Mouse (Mus musculus): ENCODE results near the gene Usp12. TPM values are rescaled to one million over a fixed set of nuclear protein-coding genes. Genes with fewer than 3 reads are reported as not detected.

Gene Usp12
- polyA plus RNA-seq, 1 experiment from 2014 or later, result 11.6 TPM

DNA sequence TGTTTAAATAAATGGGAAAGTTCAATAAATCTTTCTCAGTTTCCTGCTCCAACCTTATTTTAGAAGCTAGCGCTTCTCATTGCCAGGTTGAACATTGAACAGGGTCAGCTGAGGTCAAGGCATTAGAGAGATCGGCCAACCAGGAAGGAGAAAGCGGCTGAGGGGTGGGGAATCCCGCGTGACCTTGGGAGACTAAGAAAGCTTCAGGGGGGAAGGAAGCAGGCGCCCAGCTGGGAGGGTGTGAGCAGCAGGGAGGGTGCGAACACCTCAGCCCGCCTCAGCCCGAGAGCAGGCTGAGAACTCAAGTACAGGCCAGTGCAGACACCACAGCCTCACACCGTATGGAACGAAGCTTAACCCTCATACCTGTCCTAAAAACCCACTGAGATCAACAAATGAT, 22.8 kb downstream of the Usp12 start:
- no peak overlapping the region for H3K4me3 ChIP-seq (ENCODE audit: low read depth, low read length)
- H3K27me3 ChIP-seq (ENCODE audit: control insufficient read depth, insufficient read depth, low read length), result no peaks in the 10 kb centered on the region
- DNase-seq (ENCODE audit: low spot score), result no peak
- ATAC-seq (ENCODE audit: low FRiP score), result no peak; the same call in 1 of the 2 replicates
- H3K9ac ChIP-seq (ENCODE audit: low read depth, low read length), result no peak overlapping the region
- H3K9me3 ChIP-seq (ENCODE audit: control insufficient read depth, low read length), result no peaks in the 10 kb centered on the region
- WGBS, result 60% methylated on average over 11 of the region's 11 CpGs
- H3K4me2 ChIP-seq (replicated peaks; ENCODE audit: low read depth, low read length), result no peak overlapping the region
- H3K36me3 ChIP-seq (ENCODE audit: control insufficient read depth, insufficient read depth, low read length), result no peaks in the 10 kb centered on the region
- no peak overlapping the region for H3K27ac ChIP-seq (ENCODE audit: low read depth, low read length)
- no peaks in the 10 kb centered on the region for H3K4me1 ChIP-seq (replicated peaks; ENCODE audit: control insufficient read depth, insufficient read depth, low read length)

DNA sequence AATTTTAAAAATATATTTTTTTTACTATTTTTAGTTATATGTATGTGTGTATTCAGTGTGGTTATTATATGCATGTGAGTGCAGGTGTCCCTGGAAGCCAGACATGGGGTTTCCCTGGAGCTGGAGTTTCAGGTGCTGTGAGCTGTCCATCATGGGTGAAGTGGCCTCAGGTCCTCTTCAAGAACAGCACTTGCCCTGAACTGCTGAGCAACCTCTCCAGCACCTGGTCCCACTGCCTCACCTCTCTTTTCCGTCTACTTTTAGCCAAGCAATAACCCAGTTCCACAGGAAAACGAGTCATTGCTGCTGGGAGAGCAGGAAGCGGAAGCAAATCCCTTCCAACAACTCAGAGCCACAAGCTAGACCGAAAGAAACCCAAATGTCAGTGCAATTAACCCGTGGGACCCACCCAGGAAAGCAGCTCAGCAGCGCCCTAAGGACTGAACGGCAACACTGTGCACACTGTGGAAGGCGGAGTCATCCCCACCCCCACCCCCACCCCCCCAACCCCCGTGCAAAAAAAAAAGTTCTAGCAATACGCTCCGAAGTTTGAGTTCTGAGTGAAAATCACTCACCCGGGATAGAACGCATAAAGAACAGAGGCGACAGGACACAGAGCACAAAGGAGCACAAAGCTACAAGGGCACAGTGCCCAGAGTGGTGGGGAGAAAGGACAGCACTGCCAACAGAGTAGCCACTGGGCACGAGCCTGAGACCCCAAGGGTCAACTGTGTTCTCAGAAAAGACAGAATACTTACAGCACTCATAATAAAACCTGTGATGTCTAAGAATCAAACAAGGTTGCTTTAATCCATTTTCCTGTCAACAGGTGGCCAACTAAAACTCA, 24.6 kb downstream of the Usp12 start:
- 72% methylated on average over 15 of the region's 15 CpGs for WGBS

DNA sequence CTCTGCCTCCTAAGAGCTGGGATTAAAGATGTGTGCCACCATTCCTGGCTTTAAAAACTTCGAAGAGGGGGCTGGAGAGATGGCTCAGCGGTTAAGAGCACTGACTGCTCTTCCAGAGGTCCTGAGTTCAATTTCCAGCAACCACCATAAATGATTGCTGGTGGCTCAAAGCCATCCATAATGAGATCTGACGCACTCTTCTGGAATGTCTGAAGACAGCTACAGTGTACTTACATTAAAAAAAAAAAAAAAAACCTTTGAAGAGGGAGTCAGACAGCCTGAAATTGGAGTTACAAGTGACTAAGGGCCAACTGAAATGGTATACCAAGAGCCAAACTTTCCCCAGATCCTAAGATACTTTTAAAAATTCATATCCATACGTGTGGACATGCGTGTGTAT, 29.0 kb downstream of the Usp12 start:
- no peaks in the 10 kb centered on the region for H3K9me3 ChIP-seq (ENCODE audit: control insufficient read depth, low read length)
- H3K27me3 ChIP-seq (ENCODE audit: control insufficient read depth, insufficient read depth, low read length), result no peaks in the 10 kb centered on the region
- H3K9ac ChIP-seq (ENCODE audit: low read depth, low read length), result no peak overlapping the region
- H3K4me2 ChIP-seq (replicated peaks; ENCODE audit: low read depth, low read length), result no peak overlapping the region
- H3K27ac ChIP-seq (ENCODE audit: low read depth, low read length), result no peak overlapping the region
- DNase-seq (ENCODE audit: low spot score) (no peak), ATAC-seq (ENCODE audit: low FRiP score) (no peak)
- H3K36me3 ChIP-seq (ENCODE audit: control insufficient read depth, insufficient read depth, low read length), result no peaks in the 10 kb centered on the region
- H3K4me3 ChIP-seq (ENCODE audit: low read depth, low read length), result no peak overlapping the region
- 95% methylated on average over 5 of the region's 5 CpGs for whole genome bisulfite sequencing
- H3K4me1 ChIP-seq (replicated peaks; ENCODE audit: control insufficient read depth, insufficient read depth, low read length), result no peaks in the 10 kb centered on the region

More for the DNA sequence above, 24.6 kb downstream of the Usp12 start:
- no peak overlapping the region for H3K4me3 ChIP-seq (ENCODE audit: low read depth, low read length)
- no peaks in the 10 kb centered on the region for H3K9me3 ChIP-seq (ENCODE audit: control insufficient read depth, low read length)
- H3K36me3 ChIP-seq (ENCODE audit: control insufficient read depth, insufficient read depth, low read length), result no peaks in the 10 kb centered on the region
- DNase-seq (ENCODE audit: low spot score) (no peak), ATAC-seq (ENCODE audit: low FRiP score) (no peak)
- no peak overlapping the region for H3K27ac ChIP-seq (ENCODE audit: low read depth, low read length)
- H3K4me2 ChIP-seq (replicated peaks; ENCODE audit: low read depth, low read length), result no peak overlapping the region
- H3K4me1 ChIP-seq (replicated peaks; ENCODE audit: control insufficient read depth, insufficient read depth, low read length), result no peaks in the 10 kb centered on the region
- H3K27me3 ChIP-seq (ENCODE audit: control insufficient read depth, insufficient read depth, low read length), result no peaks in the 10 kb centered on the region
- no peak overlapping the region for H3K9ac ChIP-seq (ENCODE audit: low read depth, low read length)

DNA sequence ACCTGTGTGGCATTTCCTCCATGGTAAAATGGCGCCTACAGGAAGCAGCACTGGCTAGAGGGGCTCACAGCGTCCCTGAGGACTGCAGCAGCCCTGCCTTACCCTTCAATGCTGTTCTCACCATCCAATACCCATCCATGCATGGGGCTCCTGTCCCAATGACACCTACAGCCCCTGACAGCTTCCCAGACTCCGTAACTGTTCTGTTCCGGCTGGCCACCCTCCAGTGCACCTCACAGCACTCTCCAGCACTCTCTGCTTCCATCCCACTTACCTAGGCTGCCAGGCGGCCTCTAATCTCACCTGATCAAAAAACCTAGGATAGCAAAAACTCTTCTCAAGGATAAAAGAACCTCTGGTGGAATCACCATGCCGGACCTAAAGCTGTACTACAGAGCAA, 35.6 kb downstream of the Usp12 start:
- Histone ChIP-seq H3K4me1 (replicated peaks; ENCODE audit: control insufficient read depth, insufficient read depth, low read length) (no peaks in the 10 kb centered on the region), H3K27ac (ENCODE audit: low read depth, low read length) (no peak overlapping the region), H3K9me3 (ENCODE audit: control insufficient read depth, low read length) (no peaks in the 10 kb centered on the region), H3K27me3 (ENCODE audit: control insufficient read depth, insufficient read depth, low read length) (no peaks in the 10 kb centered on the region), H3K36me3 (ENCODE audit: control insufficient read depth, insufficient read depth, low read length) (no peaks in the 10 kb centered on the region), H3K9ac (ENCODE audit: low read depth, low read length) (no peak overlapping the region), H3K4me2 (replicated peaks; ENCODE audit: low read depth, low read length) (no peak overlapping the region), H3K4me3 (ENCODE audit: low read depth, low read length) (no peak overlapping the region)
- DNase-seq (ENCODE audit: low spot score), result no peak
- no peak for ATAC-seq (ENCODE audit: low FRiP score)
- WGBS, result 85% methylated on average over 6 of the region's 6 CpGs

DNA sequence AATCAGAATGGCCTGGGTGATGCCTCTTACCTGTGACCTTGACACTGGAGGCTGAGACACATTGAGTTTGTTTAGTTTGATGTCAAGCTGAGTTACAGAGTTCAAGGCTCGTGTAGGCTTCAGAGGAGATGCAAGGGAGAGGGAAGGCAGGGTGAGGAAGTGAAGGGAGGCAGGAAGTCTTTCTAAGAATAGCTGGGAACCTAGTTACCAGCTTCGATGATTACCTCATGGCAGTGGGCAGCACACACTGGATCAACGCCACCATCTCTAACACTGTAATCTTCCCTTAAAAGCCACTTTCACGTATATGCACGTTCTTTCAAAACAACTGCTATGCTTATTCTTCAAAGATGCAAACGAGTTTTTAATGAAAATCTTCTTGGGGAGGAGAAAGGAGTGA, 36.9 kb downstream of the Usp12 start:
- no peak for DNase-seq (ENCODE audit: low spot score)
- Histone ChIP-seq H3K36me3 (ENCODE audit: control insufficient read depth, insufficient read depth, low read length) (no peaks in the 10 kb centered on the region), H3K27ac (ENCODE audit: low read depth, low read length) (no peak overlapping the region), H3K9me3 (ENCODE audit: control insufficient read depth, low read length) (no peaks in the 10 kb centered on the region), H3K4me2 (replicated peaks; ENCODE audit: low read depth, low read length) (no peak overlapping the region), H3K4me3 (ENCODE audit: low read depth, low read length) (no peak overlapping the region), H3K27me3 (ENCODE audit: control insufficient read depth, insufficient read depth, low read length) (no peaks in the 10 kb centered on the region), H3K9ac (ENCODE audit: low read depth, low read length) (no peak overlapping the region), H3K4me1 (replicated peaks; ENCODE audit: control insufficient read depth, insufficient read depth, low read length) (no peaks in the 10 kb centered on the region)
- 84% methylated on average over 6 of the region's 6 CpGs for WGBS
- no peak for ATAC-seq (ENCODE audit: low FRiP score)

DNA sequence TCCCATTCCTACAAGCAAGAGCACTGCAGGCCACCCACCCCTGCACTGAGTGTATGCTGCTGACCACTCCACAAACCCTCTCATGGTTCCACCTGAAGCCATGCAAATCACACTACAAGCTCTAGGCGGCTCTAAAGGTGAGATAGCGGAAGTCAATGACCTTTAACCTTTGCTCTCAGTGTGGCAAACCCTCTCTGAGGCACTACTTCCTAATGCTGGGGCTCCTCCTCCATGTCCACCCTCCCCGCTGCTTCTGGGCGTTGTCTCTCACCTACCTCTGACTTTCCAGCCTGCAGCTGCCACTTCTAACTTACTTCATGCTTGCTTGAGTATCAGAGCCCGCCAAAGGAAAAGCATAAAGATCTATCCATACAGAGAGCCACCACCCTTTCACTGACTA, 37.5 kb downstream of the Usp12 start:
- no peak for DNase-seq (ENCODE audit: low spot score)
- Histone ChIP-seq H3K4me2 (replicated peaks; ENCODE audit: low read depth, low read length) (no peak overlapping the region), H3K4me1 (replicated peaks; ENCODE audit: control insufficient read depth, insufficient read depth, low read length) (no peaks in the 10 kb centered on the region), H3K4me3 (ENCODE audit: low read depth, low read length) (no peak overlapping the region), H3K9me3 (ENCODE audit: control insufficient read depth, low read length) (no peaks in the 10 kb centered on the region), H3K9ac (ENCODE audit: low read depth, low read length) (no peak overlapping the region), H3K27ac (ENCODE audit: low read depth, low read length) (no peak overlapping the region), H3K27me3 (ENCODE audit: control insufficient read depth, insufficient read depth, low read length) (no peaks in the 10 kb centered on the region), H3K36me3 (ENCODE audit: control insufficient read depth, insufficient read depth, low read length) (no peaks in the 10 kb centered on the region)
- 85% methylated on average over 5 of the region's 5 CpGs for WGBS
- ATAC-seq (ENCODE audit: low FRiP score), result no peak

DNA sequence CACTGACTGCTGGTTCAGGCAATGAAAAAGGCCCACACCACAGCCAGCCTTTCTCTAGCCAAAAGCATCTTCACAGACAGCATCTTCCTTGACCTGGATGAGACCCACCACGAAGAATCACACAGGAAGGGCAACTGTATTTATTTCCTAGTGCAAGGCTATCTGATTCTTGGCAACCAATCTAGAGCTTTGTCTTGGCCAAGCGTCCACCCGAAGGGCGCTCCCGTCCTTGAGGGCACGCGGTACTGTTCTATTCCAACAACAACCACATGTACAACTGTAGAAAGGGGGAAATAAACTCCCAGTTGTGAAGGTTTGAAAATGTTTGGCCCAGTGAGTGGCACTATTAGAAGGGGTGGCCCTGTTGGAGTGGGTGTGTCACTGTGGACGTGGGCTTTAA, 41.6 kb downstream of the Usp12 start:
- Histone ChIP-seq H3K9ac (ENCODE audit: low read depth, low read length) (no peak overlapping the region), H3K9me3 (ENCODE audit: control insufficient read depth, low read length) (no peaks in the 10 kb centered on the region), H3K4me2 (replicated peaks; ENCODE audit: low read depth, low read length) (no peak overlapping the region), H3K4me3 (ENCODE audit: low read depth, low read length) (no peak overlapping the region), H3K27me3 (ENCODE audit: control insufficient read depth, insufficient read depth, low read length) (no peaks in the 10 kb centered on the region), H3K27ac (ENCODE audit: low read depth, low read length) (no peak overlapping the region), H3K36me3 (ENCODE audit: control insufficient read depth, insufficient read depth, low read length) (no peaks in the 10 kb centered on the region), H3K4me1 (replicated peaks; ENCODE audit: control insufficient read depth, insufficient read depth, low read length) (no peaks in the 10 kb centered on the region)
- 96% methylated on average over 8 of the region's 8 CpGs for WGBS
- ATAC-seq (ENCODE audit: low FRiP score) (no peak), DNase-seq (ENCODE audit: low spot score) (no peak)

DNA sequence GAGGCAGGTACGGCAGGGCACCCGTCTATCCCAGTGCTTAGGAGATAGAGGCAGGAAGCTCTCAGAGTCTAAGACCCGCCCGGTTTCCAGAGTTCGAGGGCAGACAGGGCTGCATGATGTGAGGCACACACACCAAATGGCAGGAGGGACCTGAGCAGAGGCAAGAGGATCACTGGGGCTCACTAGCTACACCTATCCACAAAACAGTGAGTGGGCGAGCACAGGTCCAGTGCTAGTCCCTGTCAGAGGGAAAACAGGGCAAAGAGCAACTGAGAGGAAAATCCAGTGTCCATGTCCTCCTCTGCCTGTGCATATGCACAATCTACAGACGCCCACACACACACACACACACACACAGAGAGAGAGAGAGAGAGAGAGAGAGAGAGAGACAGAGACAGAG, 43.8 kb downstream of the Usp12 start:
- WGBS, result 90% methylated on average over 7 of the region's 7 CpGs

DNA sequence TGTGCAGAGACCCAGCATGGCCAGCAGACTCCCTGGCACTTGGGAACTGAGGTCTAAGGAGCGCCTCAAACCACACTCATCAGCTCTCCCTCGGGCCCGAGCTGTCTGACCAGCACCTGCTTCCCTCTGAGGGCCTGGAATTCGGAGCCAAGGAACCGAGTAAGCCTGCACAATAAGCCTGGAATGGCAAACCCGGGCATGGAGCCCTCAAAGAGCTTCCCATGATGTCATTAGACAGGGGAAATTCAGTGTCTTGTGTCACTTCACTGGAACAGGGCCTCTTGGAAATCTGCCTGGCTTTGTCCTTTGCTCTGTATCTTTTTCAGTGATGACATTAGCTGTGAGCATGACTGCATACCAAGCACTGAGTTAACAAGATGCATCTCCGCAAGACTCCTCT, 44.5 kb downstream of the Usp12 start:
- Histone ChIP-seq H3K9me3 (ENCODE audit: control insufficient read depth, low read length) (no peaks in the 10 kb centered on the region), H3K4me1 (replicated peaks; ENCODE audit: control insufficient read depth, insufficient read depth, low read length) (no peaks in the 10 kb centered on the region), H3K27me3 (ENCODE audit: control insufficient read depth, insufficient read depth, low read length) (no peaks in the 10 kb centered on the region), H3K4me3 (ENCODE audit: low read depth, low read length) (no peak overlapping the region), H3K9ac (ENCODE audit: low read depth, low read length) (no peak overlapping the region), H3K4me2 (replicated peaks; ENCODE audit: low read depth, low read length) (no peak overlapping the region), H3K27ac (ENCODE audit: low read depth, low read length) (no peak overlapping the region), H3K36me3 (ENCODE audit: control insufficient read depth, insufficient read depth, low read length) (no peaks in the 10 kb centered on the region)
- 90% methylated on average over 7 of the region's 7 CpGs for WGBS
- no peak for ATAC-seq (ENCODE audit: low FRiP score)
- no peak for DNase-seq (ENCODE audit: low spot score)

More for the DNA sequence above, 43.8 kb downstream of the Usp12 start:
- no peak overlapping the region for H3K27ac ChIP-seq (ENCODE audit: low read depth, low read length)
- no peak overlapping the region for H3K4me3 ChIP-seq (ENCODE audit: low read depth, low read length)
- H3K9ac ChIP-seq (ENCODE audit: low read depth, low read length), result no peak overlapping the region
- no peaks in the 10 kb centered on the region for H3K4me1 ChIP-seq (replicated peaks; ENCODE audit: control insufficient read depth, insufficient read depth, low read length)
- no peaks in the 10 kb centered on the region for H3K9me3 ChIP-seq (ENCODE audit: control insufficient read depth, low read length)
- no peaks in the 10 kb centered on the region for H3K36me3 ChIP-seq (ENCODE audit: control insufficient read depth, insufficient read depth, low read length)
- DNase-seq (ENCODE audit: low spot score) (no peak), ATAC-seq (ENCODE audit: low FRiP score) (no peak)
- H3K27me3 ChIP-seq (ENCODE audit: control insufficient read depth, insufficient read depth, low read length), result no peaks in the 10 kb centered on the region
- H3K4me2 ChIP-seq (replicated peaks; ENCODE audit: low read depth, low read length), result no peak overlapping the region

Measured in hindbrain, embryonic 11.5 days (tissue).